Mouse (Mus musculus) stomach, postnatal 0 days (tissue): ENCODE measurements around the gene Pced1b.

Experiments
- CTCF ChIP-seq: IDR thresholded peaks from 2 replicates; pipeline ENCODE4 v1.5.1; 2016; ENCODE audit warnings: antibody characterized with exemption, low read depth, mild to moderate bottlenecking, moderate library complexity
- EP300 ChIP-seq: optimal IDR thresholded peaks from 2 replicates; pipeline ENCODE3; 2016; ENCODE audit warnings: antibody characterized with exemption

DNA sequence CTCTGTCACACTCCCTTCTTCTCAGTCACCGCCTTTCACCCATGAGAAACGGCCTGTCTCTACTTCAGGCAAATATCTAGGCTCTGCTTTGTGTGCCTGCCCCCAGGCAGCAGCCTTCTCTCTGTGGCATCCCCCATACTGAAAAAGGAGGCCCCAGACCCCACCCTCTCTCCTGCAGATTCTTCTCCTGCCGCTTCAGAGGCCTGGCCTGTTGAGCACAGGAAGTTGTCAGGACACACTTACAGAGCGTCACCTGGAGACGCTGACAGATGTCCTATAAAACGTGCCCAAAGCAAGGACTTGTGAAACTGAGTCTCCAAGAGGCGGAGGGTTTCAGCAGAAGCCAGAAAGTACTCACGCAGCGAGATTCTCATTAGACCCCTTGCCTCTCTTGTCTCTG lies 33.9 kb downstream of the Pced1b start:
- TF ChIP-seq CTCF (no peak), EP300 (no peak)
